Mouse (Mus musculus): Measurements from ENCODE around the gene Slc27a3.
"Not testable (repeated sequence)": the region's sequence is repeated elsewhere in the genome, so short reads cannot be mapped to it uniquely, and the experiment has no call there.

The Slc27a3 gene

DNA sequence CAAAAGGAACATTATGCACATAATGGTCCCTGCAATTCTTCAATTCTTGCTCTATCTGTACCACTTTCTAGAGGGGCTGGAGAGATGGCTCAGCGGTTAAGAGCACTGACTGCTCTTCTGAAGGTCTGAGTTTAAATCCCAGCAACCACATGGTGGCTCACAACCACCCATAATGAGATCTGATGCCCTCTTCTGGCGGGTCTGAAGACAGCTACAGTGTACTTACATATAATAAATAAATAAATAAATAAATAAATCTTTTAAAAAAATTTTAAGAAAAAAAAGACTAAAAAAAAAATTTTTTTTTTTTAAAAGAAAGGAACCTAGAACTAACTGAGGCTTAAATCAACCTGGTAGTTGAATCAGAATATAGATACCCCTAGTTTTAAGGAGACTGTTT lies 46.9 kb downstream of the Slc27a3 start:
- DNase-seq (ENCODE audit: low read depth), result not testable (repeated sequence)

DNA sequence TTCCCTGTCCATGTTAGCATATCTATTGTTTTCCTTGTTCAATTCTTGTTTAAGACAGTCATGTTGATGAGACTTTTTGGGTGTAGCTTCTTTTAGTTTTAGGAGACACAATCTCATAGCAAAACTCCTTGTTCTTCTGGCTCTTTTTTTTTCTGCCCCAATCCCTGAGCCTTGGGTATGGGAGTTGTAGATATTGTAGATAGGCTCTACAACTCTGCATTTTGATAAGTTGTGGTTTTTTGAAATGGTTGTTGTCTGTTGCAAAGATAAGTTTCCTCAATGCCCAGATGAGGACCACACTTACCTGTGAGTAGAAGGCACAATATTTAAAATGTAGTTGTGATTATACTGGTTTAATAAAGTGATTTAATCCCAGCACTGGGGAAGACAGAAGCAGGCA lies 49.6 kb downstream of the Slc27a3 start:
- DNase-seq (ENCODE audit: low read depth), result no peak

DNA sequence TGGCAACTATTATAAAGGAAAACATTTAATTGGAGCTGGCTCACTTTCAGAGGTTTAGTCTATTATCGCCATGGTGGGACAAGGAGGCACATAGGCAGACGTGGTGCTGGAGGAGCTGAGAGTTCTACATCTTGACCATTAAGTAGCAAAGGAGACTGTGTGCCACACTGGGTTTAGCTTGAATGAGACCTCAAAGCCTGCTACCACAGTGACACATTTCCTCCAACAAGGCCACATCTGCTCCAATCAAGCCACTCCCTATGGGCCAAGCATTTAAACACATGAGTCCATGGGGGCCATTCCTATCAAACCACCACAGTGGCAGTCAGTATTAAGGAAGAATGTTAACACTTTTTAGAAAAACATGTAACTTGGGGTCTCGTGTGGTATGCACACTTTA lies 51.5 kb downstream of the Slc27a3 start:
- no peak for DNase-seq (ENCODE audit: low read depth)

DNA sequence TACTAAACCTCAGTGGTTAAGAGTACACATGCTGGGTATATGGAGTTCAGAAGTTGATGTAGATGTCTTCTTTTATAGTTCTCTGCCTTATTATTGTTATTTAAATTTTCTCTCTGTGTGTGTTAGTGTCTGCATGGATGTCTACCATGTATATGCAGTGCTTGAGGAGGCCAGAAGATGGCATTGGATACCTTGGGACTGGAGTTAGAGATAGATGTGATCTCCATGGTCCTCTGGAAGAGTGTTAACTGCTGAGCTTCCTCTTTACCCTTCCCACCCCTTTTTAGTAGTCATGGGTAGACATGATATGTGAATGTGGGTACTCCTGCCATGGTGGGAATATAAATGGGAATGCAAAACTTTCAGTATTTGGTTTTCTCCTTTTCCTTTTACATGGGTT lies 54.2 kb downstream of the Slc27a3 start:
- no peak for DNase-seq (ENCODE audit: low read depth)

Measured in fibroblast of lung, adult 2 months (primary cell).